ENCODE assay signal across 8 mouse cellular contexts in the genomic region with DNA sequence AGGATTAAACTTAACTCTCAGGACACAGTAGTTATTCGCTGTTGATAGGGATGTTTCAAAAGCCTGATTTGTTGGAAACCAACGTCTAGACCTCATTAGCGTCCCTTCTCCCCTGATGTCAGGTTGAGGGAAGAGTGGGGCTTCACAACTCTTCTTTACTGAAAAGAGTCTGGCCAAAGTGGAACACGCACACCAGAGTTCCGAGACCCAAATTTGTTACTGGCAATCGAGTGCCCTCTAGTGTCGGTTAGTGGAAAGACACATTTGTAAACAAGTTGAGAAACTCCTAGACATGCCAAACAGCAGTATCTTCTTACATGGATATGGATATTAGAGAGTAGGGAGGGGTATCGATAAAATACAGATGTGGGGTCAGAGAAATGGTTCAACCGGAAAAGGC. TPM values are rescaled to one million over a fixed set of nuclear protein-coding genes. Genes with fewer than 3 reads are reported as not detected.
A peak's percentile ranks its signal among the peaks of the same experiment; 100 is the strongest.
DNase-seq lines count a peak whose midpoint lies in the region; ATAC-seq and TF ChIP-seq lines count a peak whose summit lies in the region.

No protein-coding gene starts in this region.

- ATAC-seq in erythroblast, adult 5-6 weeks (replicated peaks; ENCODE audit: low FRiP score, poor library complexity, severe bottlenecking) = peak; percentile 87
- ATAC-seq in liver, embryonic 14.5 days (ENCODE audit: insufficient read depth) = no peak

- no peak for TF ChIP-seq EP300 in liver, embryonic 14.5 days (IDR thresholded peaks at IDR 0.05; ENCODE audit: low read depth)

- H3K4me3 ChIP-seq in liver, embryonic 14.5 days (ENCODE audit: insufficient read depth in 1 of 2, low read depth in 2 of 2, low read length in 2 of 2) = no peak overlapping the region

- H3K27ac ChIP-seq in liver, embryonic 14.5 days = no peak overlapping the region

- 7% methylated on average over 9 of the region's 9 CpGs for WGBS in liver, embryonic 14.5 days (ENCODE audit: insufficient replicate concordance)

- H3K36me3 ChIP-seq in liver, embryonic 14.5 days (replicated peaks; ENCODE audit: control insufficient read depth, insufficient read depth, low read depth) = no peaks in the 10 kb centered on the region

- H3K4me2 ChIP-seq in liver, embryonic 14.5 days (ENCODE audit: low read depth) = 0 out of 2 replicates have a peak overlapping the region, but pooled peaks have one; percentile 15

- peak; percentile 83 for TF ChIP-seq CTCF in liver, embryonic 14.5 days (IDR thresholded peaks at IDR 0.05; ENCODE audit: low read depth)

- no peaks in the 10 kb centered on the region for H3K27me3 ChIP-seq in liver, embryonic 14.5 days (ENCODE audit: control insufficient read depth, insufficient read depth, low read length)

- peak; percentile 49 to 91 for DNase-seq in adrenal gland, adult (ENCODE audit: inconsistent age in 2 of 2, low spot score in 1 of 2)
- no peak for DNase-seq in adrenal gland, adult 8-10 months
- peak; percentile 22 for DNase-seq in 3134 (ENCODE audit: extremely low read depth, insufficient read length, low spot score)
- DNase-seq in brain, adult 2 months (ENCODE audit: low read depth, low spot score) = peak; percentile 91
- peak; percentile 81 for DNase-seq in kidney, adult 9 months
- peak in 1 of 3 experiments; percentile 55 for DNase-seq in liver, embryonic 14.5 days (ENCODE audit: low read depth in 3 of 3, low spot score in 3 of 3)
- peak; percentile 87 for DNase-seq in retina, postnatal 1 day

- peaks cover 0 to 2% of the 10 kb centered on the region in 2 experiments; a peak in 1 of 4 replicates for H3K4me1 ChIP-seq in liver, embryonic 14.5 days (replicated peaks; ENCODE audit: control insufficient read depth in 2 of 2, insufficient read depth in 2 of 2, low read length in 1 of 2)

- H3K9me3 ChIP-seq in liver, embryonic 14.5 days (ENCODE audit: control insufficient read depth, low read length) = no peaks in the 10 kb centered on the region

- H3K9ac ChIP-seq in liver, embryonic 14.5 days (replicated peaks) = no peak overlapping the region

RNA-seq across cellular contexts. Expression of a gene that starts 14.7 kb away (rescaled TPM):
- total RNA-seq in adrenal gland, adult 8-10 months (2022) = 10 to 100 TPM in 1 of 4 experiments, 1 to 10 TPM in 3; 6.9 to 14.2 (median 9.4) TPM
- total RNA-seq in erythroblast, adult 5-6 weeks (2015; ENCODE audit: low replicate concordance) = 29.2 and 45.1 TPM in 2 replicates
- 138 and 157 TPM in 2 replicates for total RNA-seq in erythroblast, adult 5-6 weeks (2017; ENCODE audit: low replicate concordance)
- polyA plus RNA-seq in liver, embryonic 14.5 days (2012; rRNA removed) = 2.2 and 3.7 TPM in 2 replicates
- 4.1 and 4.8 TPM in 2 replicates for polyA plus RNA-seq in liver, embryonic 14.5 days (2014; fragmentation: Nextera tagmentation; extraction: Ambion mirVana)

RNA-seq across cellular contexts. Expression of a gene that starts 18.1 kb away (rescaled TPM):
- 10 to 100 TPM; 43.6 to 85.3 (median 57.4) TPM for total RNA-seq in adrenal gland, adult 8-10 months (2022)
- 8.1 TPM in 1 of 2 replicates, not detected in the other for total RNA-seq in erythroblast, adult 5-6 weeks (2015; ENCODE audit: low replicate concordance)
- total RNA-seq in erythroblast, adult 5-6 weeks (2017; ENCODE audit: low replicate concordance) = 1.7 and 4.7 TPM in 2 replicates
- polyA plus RNA-seq in liver, embryonic 14.5 days (2012; rRNA removed) = 9.4 and 9.5 TPM in 2 replicates
- 9.8 and 12.6 TPM in 2 replicates for polyA plus RNA-seq in liver, embryonic 14.5 days (2014; fragmentation: Nextera tagmentation; extraction: Ambion mirVana)

Comparison
In these comparisons a context has a peak if more than half of its experiments do, and no peak if none do; other contexts are left out.
1. RNA of a gene that starts 18.1 kb away (total RNA-seq): 43.6 to 85.3 TPM in adrenal gland, adult 8-10 months; 1.7 to 8.1 TPM in erythroblast, adult 5-6 weeks; every median in the first group is over 4 times any median in the second.